Mouse (Mus musculus) midbrain, embryonic 10.5 days (tissue): ENCODE measurements around the gene B3gnt2. TPM values are rescaled to one million over a fixed set of nuclear protein-coding genes. Genes with fewer than 3 reads are reported as not detected.

ENCODE experiments used
- DNase-seq: peaks from one replicate; pipeline ENCODE4 v3.0.0-alpha.2; 2017; ENCODE audit warnings: low spot score
- H3K27ac ChIP-seq: fragments of 300-500 bp; sonication (generic); replicated peaks from 2 replicates; pipeline ENCODE4 v1.5.1; 2016; ENCODE audit warnings: mild to moderate bottlenecking
- H3K27me3 ChIP-seq: fragments of 300-500 bp; sonication (generic); 2 replicates; pipeline ENCODE4 v1.6.1; 2016; ENCODE audit warnings: low read depth, mild to moderate bottlenecking; ENCODE audit not compliant: poor library complexity, severe bottlenecking
- H3K36me3 ChIP-seq: fragments of 300-500 bp; sonication (generic); 2 replicates; pipeline ENCODE4 v1.6.1; 2016; ENCODE audit warnings: mild to moderate bottlenecking, moderate library complexity
- H3K4me1 ChIP-seq: fragments of 300-500 bp; sonication (generic); 2 replicates; pipeline ENCODE4 v1.6.1; 2016
- H3K4me3 ChIP-seq: fragments of 300-500 bp; sonication (generic); 2 replicates; pipeline ENCODE4 v1.5.1; 2016; ENCODE audit warnings: mild to moderate bottlenecking, moderate library complexity
- H3K9me3 ChIP-seq: fragments of 300-500 bp; sonication (generic); replicated peaks from 2 replicates; pipeline ENCODE4 v1.6.1; 2016; ENCODE audit warnings: mild to moderate bottlenecking
- WGBS: fragments of 180-500 bp; shearing (Covaris S2); methylation state at CpG from one replicate; pipeline ENCODE4 v1.1.7; 2016; 5-methylcytosine and 5-hydroxymethylcytosine counted together
- polyA plus RNA-seq: library from polyadenylated mRNA; unstranded; fragments of >200 nt; fragmentation: Nextera tagmentation; extraction: Ambion mirVana; gene quantifications from 2 replicates; pipeline ENCODE4 v1.2.1, GENCODE M21; 2016

Gene B3gnt2
- polyA plus RNA-seq, 1 experiment from 2014 or later = 2.7 TPM

- Histone ChIP-seq H3K36me3 (no peaks in the 10 kb centered on the region), H3K4me3 (no peak overlapping the region), H3K27ac (no peak overlapping the region), H3K9me3 (no peaks in the 10 kb centered on the region), H3K27me3 (peaks cover 35% of the 10 kb centered on the region), H3K4me1 (peaks cover 10% of the 10 kb centered on the region)
- no peak for DNase-seq
- 70% methylated on average over 2 of the region's 2 CpGs for WGBS
Observed at GRCm38 (mm10) chr11:22853477-22854157, 7.1 kb downstream of the B3gnt2 start.

GRCm38 (mm10) chr11:22852510-22852909 lies 8.3 kb downstream of the B3gnt2 start:
- no peak overlapping the region for H3K4me3 ChIP-seq
- H3K27me3 ChIP-seq = peaks cover 24% of the 10 kb centered on the region
- no peak overlapping the region for H3K27ac ChIP-seq
- H3K4me1 ChIP-seq = peaks cover under 1% of the 10 kb centered on the region; the same call in 1 of the 2 replicates
- 78% methylated on average over 1 of the region's 1 CpGs for WGBS
- no peaks in the 10 kb centered on the region for H3K9me3 ChIP-seq
- no peaks in the 10 kb centered on the region for H3K36me3 ChIP-seq
- DNase-seq = no peak

- Histone ChIP-seq H3K36me3 (no peaks in the 10 kb centered on the region), H3K27me3 (peaks cover 13% of the 10 kb centered on the region), H3K9me3 (no peaks in the 10 kb centered on the region), H3K4me1 (peaks cover 11% of the 10 kb centered on the region), H3K27ac (no peak overlapping the region), H3K4me3 (no peak overlapping the region)
- no peak for DNase-seq
- 58% methylated on average over 4 of the region's 4 CpGs for WGBS
Observed at GRCm38 (mm10) chr11:22851416-22851815, 9.3 kb downstream of the B3gnt2 start.

- Histone ChIP-seq H3K27me3 (no peaks in the 10 kb centered on the region), H3K27ac (no peak overlapping the region), H3K4me1 (peaks cover 15% of the 10 kb centered on the region), H3K9me3 (no peaks in the 10 kb centered on the region), H3K4me3 (no peak overlapping the region), H3K36me3 (no peaks in the 10 kb centered on the region)
- 88% methylated on average over 4 of the region's 4 CpGs for WGBS
- no peak for DNase-seq
Observed at GRCm38 (mm10) chr11:22850077-22850476, 10.7 kb downstream of the B3gnt2 start.

- Histone ChIP-seq H3K4me3 (no peak overlapping the region), H3K27ac (no peak overlapping the region), H3K9me3 (no peaks in the 10 kb centered on the region), H3K4me1 (peaks cover 15% of the 10 kb centered on the region), H3K27me3 (no peaks in the 10 kb centered on the region), H3K36me3 (no peaks in the 10 kb centered on the region)
- 88% methylated on average over 5 of the region's 5 CpGs for WGBS
- no peak for DNase-seq
Observed at GRCm38 (mm10) chr11:22848649-22849195, 12.0 kb downstream of the B3gnt2 start.

GRCm38 (mm10) chr11:22847732-22848648 lies 12.8 kb downstream of the B3gnt2 start:
- H3K4me3 ChIP-seq = no peak overlapping the region
- WGBS = 79% methylated on average over 8 of the region's 8 CpGs
- H3K4me1 ChIP-seq = peaks cover 15% of the 10 kb centered on the region

GRCm38 (mm10) chr11:22846960-22847731 lies 13.6 kb downstream of the B3gnt2 start:
- Histone ChIP-seq H3K36me3 (no peaks in the 10 kb centered on the region), H3K27me3 (no peaks in the 10 kb centered on the region), H3K4me1 (peaks cover 15% of the 10 kb centered on the region), H3K9me3 (no peaks in the 10 kb centered on the region), H3K4me3 (no peak overlapping the region), H3K27ac (no peak overlapping the region)
- 69% methylated on average over 8 of the region's 8 CpGs for WGBS
- DNase-seq = no peak

More at GRCm38 (mm10) chr11:22847732-22848648, 12.8 kb downstream of the B3gnt2 start:
- no peaks in the 10 kb centered on the region for H3K9me3 ChIP-seq
- H3K27ac ChIP-seq = no peak overlapping the region
- H3K36me3 ChIP-seq = no peaks in the 10 kb centered on the region
- DNase-seq = no peak
- H3K27me3 ChIP-seq = no peaks in the 10 kb centered on the region

GRCm38 (mm10) chr11:22846093-22846835 lies 14.5 kb downstream of the B3gnt2 start:
- Histone ChIP-seq H3K27ac (peak overlapping the region; percentile 46; the same call in 1 of the 2 replicates), H3K4me3 (no peak overlapping the region), H3K36me3 (no peaks in the 10 kb centered on the region), H3K9me3 (no peaks in the 10 kb centered on the region), H3K4me1 (peaks cover 15% of the 10 kb centered on the region), H3K27me3 (no peaks in the 10 kb centered on the region)
- 70% methylated on average over 6 of the region's 6 CpGs for WGBS
- no peak for DNase-seq

- 84% methylated on average over 4 of the region's 4 CpGs for WGBS
- no peak overlapping the region for H3K27ac ChIP-seq
- H3K4me1 ChIP-seq = peaks cover 15% of the 10 kb centered on the region
- H3K27me3 ChIP-seq = no peaks in the 10 kb centered on the region
- H3K4me3 ChIP-seq = no peak overlapping the region
- no peaks in the 10 kb centered on the region for H3K9me3 ChIP-seq
- H3K36me3 ChIP-seq = no peaks in the 10 kb centered on the region
- DNase-seq = no peak
Observed at GRCm38 (mm10) chr11:22844754-22845718, 15.7 kb downstream of the B3gnt2 start.

GRCm38 (mm10) chr11:22839456-22839855 lies 21.3 kb downstream of the B3gnt2 start:
- H3K27me3 ChIP-seq = no peaks in the 10 kb centered on the region
- no peaks in the 10 kb centered on the region for H3K4me1 ChIP-seq

GRCm38 (mm10) chr11:22838361-22838760 lies 22.4 kb downstream of the B3gnt2 start:
- no peak for DNase-seq
- Histone ChIP-seq H3K36me3 (no peaks in the 10 kb centered on the region), H3K27me3 (no peaks in the 10 kb centered on the region), H3K4me1 (no peaks in the 10 kb centered on the region), H3K9me3 (no peaks in the 10 kb centered on the region), H3K4me3 (no peak overlapping the region), H3K27ac (no peak overlapping the region)
- 73% methylated on average over 1 of the region's 1 CpGs for WGBS

More at GRCm38 (mm10) chr11:22839456-22839855, 21.3 kb downstream of the B3gnt2 start:
- H3K9me3 ChIP-seq = no peaks in the 10 kb centered on the region
- no peak for DNase-seq
- H3K27ac ChIP-seq = no peak overlapping the region
- no peaks in the 10 kb centered on the region for H3K36me3 ChIP-seq
- H3K4me3 ChIP-seq = no peak overlapping the region
- 80% methylated on average over 3 of the region's 3 CpGs for WGBS
